Mouse (Mus musculus) naive thymus-derived CD4-positive, alpha-beta T cell, adult 2 months (primary cell): ENCODE results near the gene Plekha7.
A peak's percentile ranks its signal among the peaks of the same experiment; 100 is the strongest.

Experiments used
- DNase-seq: peaks from one replicate; pipeline ENCODE4 v3.0.0-alpha.2; 2011; ENCODE audit warnings: low read depth

The Plekha7 gene

DNA sequence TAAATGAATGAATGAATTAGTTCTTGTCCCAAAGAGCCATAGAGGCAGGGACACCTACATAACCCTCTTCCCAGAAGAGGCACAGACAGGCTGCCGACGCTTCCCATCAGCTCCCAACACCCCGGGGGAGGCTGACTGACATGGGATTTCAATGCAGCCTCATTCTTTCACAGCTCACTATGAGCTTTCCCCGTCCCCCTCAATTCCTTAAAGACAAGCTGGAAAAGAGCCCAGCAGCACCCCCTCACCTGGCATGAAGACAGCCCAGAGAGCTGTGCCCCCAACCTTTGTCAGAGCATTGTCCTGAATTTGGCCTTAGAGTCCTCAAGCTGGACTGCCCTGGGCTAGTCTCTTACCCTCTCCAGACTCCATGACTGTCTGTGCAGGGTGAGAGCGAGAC, 122.0 kb downstream of the Plekha7 start:
- DNase-seq = no peak

DNA sequence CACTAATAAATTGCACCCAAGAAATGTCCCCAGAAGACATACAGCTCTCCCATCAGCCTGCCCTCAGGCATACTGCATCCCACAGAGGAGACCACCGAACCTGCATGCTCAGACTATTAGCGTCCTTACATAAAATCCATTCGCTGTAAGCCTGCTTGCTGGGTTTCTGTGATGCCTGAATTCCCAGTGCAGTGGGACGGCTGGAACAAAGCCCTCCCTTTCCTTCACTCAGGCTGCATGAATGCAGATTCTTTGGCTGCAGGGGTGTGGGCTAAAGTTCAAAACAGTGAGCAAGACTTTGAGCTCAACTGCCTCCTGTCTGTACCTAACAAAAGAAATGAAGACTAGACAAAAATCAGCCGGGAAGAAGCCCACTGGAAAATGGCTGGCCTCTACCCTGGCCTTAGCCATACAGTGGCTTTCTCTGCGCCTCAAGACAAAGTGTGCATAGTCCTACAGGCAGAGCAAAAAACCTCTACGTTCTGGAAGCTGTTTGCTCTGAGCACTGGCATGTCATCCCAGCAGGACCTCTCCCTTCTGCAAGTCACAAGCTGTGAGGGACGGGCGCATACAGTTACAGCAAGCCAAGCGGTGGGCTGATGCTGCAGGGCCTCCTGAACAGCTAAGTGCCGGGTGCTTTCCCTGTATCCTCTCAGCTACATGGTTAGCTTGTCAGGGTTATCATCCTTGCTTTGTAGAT, 123.7 kb downstream of the Plekha7 start:
- no peak for DNase-seq

DNA sequence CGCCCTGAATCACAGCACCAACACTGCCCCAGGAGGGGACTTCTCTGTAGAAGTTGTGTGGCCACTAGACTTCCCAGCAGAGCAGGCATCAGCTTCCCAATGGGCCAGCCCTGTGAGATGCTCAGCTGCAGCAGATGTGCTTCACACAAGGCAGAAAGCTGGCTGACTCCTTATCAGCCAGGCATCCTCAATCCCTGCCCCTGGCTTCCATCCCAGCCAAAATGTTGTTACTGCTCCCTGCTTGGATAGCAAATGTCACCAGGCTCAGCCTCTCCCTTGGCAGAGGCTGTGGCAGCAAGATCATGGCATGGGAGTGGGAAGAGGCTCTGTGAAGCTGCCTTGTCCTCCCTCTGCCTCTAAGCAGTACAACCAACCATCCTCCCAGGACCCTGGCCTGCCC, 125.7 kb downstream of the Plekha7 start:
- no peak for DNase-seq

DNA sequence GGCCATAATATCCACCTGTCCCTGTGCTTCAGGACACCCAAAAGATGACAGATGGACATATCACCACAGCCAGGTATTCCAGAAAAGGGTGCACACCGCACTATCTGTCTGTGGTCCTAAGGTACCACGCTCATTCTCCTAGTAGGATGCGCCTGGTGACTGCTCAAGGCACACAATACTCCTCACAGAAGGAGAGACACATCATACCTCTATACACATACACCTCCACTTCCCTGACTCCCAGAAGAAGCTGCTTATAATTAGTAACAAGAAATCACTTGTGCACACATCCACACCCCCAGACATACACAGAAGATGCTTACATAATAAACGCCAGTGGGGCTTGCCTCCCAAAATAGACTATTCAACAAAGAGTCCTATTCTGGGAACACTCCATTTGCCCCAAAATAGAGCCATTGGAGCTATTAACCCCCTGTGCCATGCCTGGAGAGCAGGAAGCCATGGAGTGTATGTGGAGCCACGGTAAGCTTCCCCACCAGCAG, 126.7 kb downstream of the Plekha7 start:
- no peak for DNase-seq

DNA sequence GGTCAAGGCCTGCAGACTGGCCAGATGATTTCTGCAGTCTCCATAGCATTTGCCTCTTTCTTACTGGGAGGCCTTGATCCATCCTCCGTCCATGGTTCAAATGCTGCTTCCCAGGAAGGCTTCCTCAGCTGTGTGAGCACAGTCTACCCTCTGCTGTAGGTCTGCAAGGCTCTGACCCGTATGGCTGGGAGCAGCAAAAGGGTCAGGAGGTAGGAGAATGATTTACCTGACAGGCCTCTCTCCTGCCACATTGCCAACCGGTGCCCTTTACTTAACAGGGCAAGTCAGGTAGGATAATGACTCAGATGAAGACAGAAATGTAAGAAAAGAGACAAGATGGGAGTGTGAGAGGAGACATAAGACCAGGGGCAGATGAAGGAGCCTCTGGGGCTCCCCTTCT, 129.3 kb downstream of the Plekha7 start:
- no peak for DNase-seq

DNA sequence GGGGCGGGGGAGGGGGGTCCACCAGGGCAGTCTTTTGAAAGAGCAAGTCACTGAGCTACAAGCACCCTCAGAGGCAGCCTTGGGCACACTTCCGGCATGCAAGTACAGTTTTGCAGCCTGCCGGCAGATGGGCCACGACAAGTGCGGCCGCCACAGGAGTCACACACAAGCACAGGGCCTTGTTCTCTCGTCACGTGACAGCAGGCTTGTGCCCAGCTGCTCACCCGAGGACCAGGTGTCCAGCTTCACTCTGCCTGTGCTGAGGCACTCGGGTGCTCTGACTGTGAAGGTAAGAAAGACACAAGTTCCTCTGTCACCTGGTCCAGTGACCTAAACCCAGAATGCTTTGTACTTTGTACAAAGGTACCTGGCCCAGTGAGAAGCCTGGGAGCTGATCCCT, 135.4 kb downstream of the Plekha7 start:
- DNase-seq = no peak

DNA sequence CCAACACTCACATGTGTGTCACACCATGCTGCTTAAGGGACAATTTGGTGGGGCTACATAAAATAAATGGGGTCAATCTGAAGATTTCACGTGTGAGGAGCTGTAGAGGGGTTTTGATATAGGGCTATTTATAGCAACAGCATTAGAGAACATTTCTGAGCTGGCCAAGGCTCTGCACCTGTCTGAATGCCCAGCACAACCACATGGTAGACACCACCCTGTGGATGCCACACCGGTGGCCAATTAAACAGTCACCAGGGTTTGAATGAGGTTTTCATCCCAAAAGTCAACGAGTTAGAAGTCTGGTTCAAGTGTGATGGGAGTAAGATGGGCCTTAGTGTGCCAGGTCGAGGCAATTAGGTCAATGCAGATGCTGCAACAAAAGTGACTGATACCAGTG, 138.8 kb downstream of the Plekha7 start:
- DNase-seq = no peak

DNA sequence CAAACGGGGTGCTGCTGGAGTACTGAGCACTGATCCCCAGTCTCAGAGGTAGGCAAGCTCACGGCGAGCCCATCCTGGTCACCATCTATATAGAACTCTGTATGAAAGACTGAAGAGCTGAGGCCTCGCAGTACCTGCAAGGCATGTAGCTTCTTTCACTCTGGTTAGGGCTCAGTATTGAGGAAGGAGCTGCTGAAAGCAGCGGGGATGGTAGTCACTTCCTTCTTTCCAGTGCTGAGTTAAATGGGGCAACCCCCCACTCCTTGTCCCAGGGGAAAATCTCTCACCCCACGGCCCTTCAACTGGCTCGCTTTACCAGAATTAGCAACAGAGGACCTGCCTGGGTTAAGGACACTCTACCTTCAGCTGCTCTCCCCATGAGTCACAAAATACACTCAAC, 140.0 kb downstream of the Plekha7 start:
- no peak for DNase-seq

DNA sequence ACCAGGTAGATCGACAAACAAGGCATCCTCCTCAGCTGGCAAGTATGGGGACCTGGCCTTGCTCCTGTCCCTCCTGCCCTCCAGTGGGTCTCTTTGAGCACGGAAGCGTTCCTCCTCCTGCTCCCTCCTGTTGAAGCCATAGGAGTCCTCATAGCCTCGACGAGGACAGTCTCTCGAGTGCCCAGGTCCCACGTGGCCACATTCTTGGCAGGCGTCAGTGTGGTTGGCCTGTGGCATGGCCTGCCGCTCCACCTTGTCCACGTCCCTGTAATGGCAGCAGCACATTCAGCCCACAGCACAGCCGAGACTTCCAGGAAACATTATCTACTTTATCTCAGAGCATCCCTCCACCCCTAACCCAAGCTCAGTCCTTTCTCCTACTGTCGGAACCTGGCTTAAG, 143.9 kb downstream of the Plekha7 start:
- DNase-seq = no peak

DNA sequence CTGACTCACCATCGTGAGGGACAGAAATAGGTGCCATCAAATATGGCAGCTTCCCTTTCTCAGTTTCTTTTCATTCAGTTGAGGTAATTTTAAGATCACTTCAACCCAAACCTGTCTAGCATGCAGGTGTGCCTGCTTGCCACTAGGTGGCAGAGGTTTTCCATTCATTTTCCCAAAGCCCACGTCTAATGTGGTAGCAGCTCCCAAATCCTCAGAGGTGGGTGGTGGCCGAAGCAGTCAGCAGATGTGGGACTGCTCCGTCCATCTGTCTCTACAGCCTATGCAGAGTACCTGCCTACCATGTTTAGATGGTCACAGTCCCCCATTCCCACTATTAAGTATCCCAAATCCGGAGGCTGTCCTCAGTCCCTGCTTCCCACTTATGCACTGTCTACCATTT, 146.6 kb downstream of the Plekha7 start:
- peak; percentile 42 for DNase-seq

DNA sequence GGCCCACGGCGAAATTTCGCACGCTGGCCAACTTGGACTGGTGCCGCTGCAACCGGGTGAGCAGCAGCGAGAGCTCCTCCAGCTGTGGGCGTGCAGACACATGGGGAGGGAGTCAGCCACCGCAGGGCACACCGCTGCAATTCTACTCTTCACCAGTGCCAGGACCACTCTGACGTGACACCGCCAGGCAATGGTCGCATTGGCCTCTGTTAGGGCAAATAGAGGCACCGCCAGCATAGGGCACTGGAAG, 151.4 kb downstream of the Plekha7 start:
- DNase-seq = no peak

DNA sequence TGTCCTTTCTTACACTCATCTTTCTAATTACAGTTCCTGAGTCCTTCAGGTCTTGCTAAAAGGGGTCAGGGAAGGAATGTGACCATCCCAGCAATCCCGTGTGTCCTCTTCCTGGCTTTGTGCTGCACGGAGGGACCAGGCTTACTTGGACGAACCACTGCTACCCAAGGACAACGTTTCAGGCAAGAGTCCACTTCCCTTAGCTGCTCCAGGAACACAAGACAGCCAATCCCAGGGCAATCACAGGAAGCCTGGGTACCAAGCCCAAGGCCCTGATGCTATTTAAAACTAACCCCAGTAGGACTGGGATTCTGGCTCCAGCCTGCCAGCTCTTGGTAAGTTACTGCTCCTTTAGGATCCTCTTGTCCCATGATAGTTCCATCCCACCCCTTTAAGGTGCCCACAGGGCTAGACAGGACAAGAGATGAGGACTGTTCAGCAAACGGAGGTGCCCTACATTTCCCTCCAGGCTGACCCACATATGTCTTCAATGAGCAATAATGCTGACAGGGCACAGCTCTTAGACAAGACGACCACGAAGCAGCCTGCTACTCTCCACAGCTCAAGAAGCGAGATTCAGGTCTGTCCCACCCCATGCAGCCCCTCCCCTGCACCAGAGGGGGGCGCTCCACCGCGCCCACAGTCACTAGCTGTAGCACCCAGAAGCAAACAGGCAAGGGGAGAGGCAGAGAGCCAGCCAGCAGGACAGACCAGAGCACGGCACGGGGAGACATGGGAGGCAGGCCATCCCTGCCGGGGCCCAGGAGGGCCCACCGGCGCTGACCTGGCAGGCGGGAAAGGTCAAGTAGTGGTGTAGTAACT, 151.9 kb downstream of the Plekha7 start:
- no peak for DNase-seq

DNA sequence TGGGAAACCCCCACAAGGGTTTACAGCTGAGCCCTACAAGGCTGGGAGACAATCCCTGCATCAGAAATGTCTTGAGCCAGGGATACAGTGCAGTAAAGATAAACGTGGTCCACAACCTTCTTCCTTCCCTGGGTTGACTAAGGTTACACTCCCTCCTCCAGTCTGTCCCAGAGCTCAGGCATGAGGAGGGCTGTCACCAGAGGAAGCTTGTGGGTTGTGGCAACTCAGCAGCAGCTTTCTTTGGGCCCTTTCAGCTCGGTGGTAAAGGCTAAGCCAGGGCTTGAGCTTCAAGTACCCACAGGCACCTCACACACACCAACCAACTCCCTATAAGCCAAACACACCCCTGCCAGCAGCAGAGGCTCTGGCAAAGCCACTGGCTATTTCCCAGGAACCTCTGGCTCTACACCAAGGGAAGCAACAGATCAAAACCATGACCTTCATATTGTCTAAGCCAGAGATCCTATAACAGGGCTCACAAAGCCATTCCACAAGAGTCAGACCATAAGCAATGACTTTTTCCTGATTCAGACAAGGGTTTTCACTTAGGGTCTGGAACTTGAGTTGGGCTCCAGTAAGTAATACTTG, 154.3 kb downstream of the Plekha7 start:
- no peak for DNase-seq

DNA sequence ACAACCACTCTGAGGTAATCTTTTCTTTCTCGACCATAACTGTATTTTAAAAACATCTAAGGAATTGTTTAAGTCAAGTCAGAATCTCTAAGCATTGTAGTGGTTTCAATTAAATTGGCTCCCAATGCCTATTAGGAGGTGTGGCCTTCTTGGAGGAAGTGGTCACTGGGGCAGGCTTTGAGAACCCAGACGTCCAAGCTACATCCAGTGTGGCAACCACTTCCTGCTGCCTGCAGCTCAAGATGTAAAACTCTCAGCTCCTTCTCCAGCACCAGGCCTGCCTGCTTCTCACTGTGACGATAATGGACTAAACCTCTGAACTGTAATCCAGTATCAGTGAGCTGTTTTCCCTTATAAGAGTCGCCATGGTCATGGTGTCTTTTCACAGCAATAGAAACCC, 158.6 kb downstream of the Plekha7 start:
- DNase-seq = no peak

DNA sequence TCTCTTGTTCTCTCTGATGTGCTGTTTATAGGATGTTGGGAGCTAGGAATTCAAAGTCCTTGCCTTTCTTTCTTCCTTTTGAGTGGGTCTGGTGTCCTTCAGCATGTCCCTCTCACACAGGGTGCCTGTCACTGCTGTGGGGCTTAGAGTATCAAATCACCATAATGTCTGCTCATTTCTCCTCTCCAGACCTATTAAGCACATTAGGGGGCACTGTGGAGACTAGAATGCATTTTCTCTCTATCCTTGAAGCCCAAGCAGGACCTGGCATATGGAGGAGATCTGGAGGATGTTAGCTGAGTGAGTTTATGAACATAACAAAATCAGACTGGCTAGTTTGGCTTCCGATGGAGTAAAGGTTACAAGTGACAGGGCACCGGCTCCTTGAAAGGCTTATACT, 161.1 kb downstream of the Plekha7 start:
- no peak for DNase-seq

DNA sequence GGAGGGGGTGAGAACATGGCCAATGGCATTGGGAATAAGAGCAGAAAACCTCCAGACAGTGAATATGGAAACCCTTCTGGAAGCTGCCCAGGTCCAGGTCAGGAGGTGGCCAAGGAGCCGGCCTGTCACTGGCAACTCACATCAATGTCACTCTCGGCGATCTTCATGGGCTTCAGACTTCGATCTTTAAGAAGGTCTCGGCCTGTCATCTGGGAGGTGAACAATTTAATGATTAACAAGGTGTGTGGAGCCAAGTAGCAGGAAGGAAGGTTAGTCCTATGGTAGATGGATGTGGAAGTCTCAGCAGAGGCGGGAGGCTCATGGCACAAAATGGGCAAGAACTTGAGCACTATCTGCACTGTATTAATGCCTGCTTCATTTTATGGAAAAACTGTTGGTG, 163.1 kb downstream of the Plekha7 start:
- DNase-seq = no peak

DNA sequence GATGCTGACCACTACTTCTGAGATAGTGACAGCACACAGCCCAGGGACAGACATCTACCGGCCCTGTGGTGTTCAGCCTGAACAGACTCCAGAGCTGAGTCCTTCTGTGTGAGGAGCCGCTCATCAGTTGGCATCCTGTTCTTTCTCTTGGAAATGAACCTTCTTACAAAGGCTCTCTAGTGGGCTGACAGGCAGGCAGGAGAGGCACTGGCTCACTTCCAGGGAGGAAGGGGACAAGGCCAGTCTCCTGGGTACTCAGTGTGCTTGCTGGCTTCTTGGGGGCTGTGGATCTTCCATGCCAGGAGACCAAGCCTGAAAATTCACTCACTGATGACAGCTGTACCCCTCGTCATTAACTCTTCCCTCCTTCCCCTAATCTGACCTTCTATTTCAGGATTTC, 170.5 kb downstream of the Plekha7 start:
- no peak for DNase-seq

DNA sequence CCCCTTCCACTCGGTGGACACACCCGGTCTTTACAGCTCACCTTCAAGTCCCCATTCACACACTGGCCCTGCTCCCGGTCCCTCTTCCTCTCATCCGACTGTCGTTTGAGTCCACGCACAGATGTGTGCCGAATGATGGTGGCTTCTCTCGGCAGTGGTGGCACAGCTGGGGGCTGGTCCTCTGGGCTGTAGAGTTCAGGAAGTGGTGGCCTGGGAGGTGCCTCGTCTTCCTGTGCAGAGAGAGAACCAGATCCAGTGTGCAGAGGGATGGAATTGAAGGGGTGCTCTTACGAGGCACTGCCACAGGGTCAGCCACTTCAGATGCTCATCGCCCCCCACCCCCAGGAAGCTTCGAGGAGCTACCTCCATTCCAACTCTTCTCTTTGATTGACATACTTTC, 171.0 kb downstream of the Plekha7 start:
- DNase-seq = no peak

DNA sequence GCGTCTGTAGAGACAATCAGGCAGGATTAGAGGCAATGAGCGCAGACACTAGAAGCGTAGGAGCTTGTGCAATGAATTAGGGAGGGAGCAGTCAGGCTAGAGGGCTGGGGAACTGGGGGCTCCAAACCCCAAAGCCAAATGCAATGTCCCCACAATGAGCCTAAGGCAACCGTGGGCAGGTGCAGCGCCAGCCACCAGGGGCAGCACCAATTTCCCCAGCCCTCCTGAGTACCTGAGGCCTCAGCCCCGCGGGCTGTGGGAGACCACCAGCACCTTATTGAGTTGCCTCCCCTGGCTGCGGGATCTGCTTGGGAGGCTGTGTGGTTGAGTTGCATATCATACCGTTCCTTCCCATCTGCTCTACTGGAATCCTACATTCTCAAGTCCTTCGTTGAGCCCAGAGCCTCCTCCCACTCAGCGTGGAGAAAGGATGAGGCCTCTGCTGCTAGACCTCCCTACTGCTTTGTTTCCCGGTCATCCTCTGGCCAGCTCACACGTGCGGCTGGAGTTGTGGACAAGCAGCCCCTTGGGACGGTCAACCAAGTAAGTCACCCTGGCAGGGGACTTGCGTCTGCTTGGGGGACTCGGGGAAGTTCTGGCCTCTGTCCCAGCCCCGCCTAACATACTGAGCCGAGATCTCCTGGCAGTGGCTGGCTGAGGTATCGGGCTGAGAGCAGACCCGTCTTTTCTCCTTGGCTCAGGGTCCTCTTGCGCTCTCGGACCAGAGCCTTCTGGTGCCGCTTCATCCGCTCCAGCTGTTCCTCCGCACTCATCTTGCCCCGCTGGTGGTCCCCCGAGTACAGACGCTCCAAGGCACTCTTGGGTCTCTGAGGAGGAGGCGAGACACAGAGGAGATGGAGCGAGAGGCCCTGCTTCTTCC, 173.5 kb downstream of the Plekha7 start:
- DNase-seq = no peak

DNA sequence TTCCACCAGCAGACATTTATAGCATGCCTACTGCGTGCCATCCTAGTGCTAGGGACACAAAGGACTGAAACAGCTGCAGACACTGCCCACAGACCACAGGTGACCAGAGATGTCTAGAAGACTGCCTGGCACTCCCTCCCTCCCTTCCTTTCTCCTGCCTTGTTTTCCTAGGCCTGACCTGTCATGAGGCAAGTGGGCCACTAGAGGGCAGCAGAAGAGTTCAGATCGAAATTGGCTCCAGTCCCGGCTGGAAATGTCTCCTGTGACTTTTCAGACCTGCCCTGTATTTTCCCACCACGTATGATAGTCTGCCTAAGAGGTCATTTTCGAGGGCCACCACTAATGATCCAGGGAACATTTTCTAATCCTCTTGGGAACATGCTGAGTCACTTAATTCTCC, 176.1 kb downstream of the Plekha7 start:
- DNase-seq = peak; percentile 68

DNA sequence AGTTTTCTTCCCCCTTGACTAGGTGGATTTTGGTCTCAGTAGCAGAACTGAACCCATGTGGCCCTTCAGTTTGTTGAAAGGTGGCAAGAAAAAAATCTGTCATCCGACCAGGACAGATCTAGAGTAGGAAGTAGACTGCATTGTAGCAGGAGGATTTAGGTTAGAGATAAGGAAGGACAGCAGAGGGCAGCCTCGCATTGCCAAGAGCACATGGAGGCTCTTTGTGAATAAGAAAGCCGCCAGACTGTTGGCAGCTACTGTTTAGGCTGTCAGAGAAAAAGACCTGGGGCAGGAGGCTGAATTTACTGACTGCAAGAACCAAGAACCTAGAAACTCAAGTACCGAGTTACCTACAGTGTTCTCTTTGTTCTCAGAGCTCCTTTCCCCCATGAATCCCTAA, 176.8 kb downstream of the Plekha7 start:
- DNase-seq = no peak

DNA sequence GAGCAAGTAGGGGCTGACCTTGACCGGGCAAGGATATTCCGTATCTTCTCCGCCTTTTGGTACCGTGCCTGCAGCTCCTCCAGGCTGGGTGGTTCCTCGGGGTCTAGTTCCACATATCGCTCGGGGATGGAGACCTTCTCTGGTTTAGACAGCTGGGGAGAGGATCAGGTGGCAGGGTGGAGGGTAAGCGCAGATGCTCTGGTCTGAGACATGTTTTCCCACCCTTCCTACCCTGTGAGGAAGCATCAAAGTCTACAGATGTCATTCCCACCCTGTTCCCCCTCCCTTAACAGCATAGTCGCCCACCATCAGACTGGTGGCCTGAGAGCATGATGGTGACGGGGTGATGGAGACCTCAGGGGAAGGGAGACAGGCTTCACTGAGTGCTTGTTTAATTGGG, 178.8 kb downstream of the Plekha7 start:
- DNase-seq = no peak

DNA sequence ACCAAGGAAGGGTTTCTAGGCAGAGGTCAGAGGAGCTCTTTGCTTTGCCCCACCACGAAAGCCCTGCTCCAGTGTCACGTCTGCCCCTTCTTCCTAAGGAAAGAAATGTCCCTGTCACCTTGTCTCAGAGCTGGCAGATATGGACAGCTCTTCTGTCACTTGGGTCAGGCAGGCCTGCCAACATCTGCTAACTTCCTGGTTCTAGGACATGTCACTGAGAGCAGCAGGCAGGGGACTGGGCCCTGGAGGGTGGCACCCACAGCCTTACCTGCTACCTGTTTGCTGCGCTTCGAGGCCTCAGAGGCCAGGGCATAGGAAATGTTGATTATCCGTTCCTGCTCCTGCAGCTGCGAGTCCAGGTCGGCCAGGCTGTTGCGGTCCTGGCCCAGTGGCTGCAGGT, 179.9 kb downstream of the Plekha7 start:
- DNase-seq = no peak
